ENCODE assay signal across 15 mouse cellular contexts in genomic region chr3:130214631-130215030, GRCm38 (mm10).
"Had no signal": no experiment of that assay in that cellular context is flagged by ENCODE, and none has a peak within 500 bp of the region (broad histone marks: within the 10 kb centered on the region; RNA-seq: fewer than 3 reads in every experiment).

No protein-coding gene starts in this region.

- DNase-seq: lung, adult 2 months; lung, postnatal 14 days; lung, postnatal 36 days; right cerebral cortex, postnatal 14 days; thymus, adult 2 months; thymus, postnatal 25 days; thymus, postnatal 4 days had no signal

- H3K4me3 ChIP-seq: lung, embryonic 15.5 days; megakaryocyte, embryonic 14.5 days; midbrain, embryonic 13.5 days; midbrain, embryonic 15.5 days; neural tube, embryonic 12.5 days; stomach, embryonic 15.5 days had no signal

- H3K27ac ChIP-seq: lung, embryonic 15.5 days; macrophage; midbrain, embryonic 13.5 days; midbrain, embryonic 15.5 days; neural tube, embryonic 12.5 days; stomach, embryonic 15.5 days; stomach, postnatal 0 days had no signal
